Mouse (Mus musculus): ENCODE measurements around the gene Pdss2.

- no peak for TF ChIP-seq CTCF (conservative IDR thresholded peaks at IDR 0.05; ENCODE audit: low read length)
- no peak for TF ChIP-seq NANOG (IDR thresholded peaks at IDR 0.05; ENCODE audit: borderline replicate concordance, low read length)
- TF ChIP-seq POU5F1 (IDR thresholded peaks at IDR 0.05; ENCODE audit: borderline replicate concordance, low read length) = no peak
Measured at GRCm38 (mm10) chr10:43363431-43363851, 142.2 kb downstream of the Pdss2 start.

Measured in E14TG2a.4 (cell line).